Mouse (Mus musculus) thymus, adult 18-20 months (tissue): ENCODE results near the gene Galnt15.
"Not testable (repeated sequence)": the region's sequence is repeated elsewhere in the genome, so short reads cannot be mapped to it uniquely, and the experiment has no call there.

Experiments
- DNase-seq, 2 experiments: peaks; one replicate each; pipeline ENCODE4 v3.0.0; 2022; ENCODE audit warnings: mixed read lengths in 2 of 2

Galnt15 gene

DNA sequence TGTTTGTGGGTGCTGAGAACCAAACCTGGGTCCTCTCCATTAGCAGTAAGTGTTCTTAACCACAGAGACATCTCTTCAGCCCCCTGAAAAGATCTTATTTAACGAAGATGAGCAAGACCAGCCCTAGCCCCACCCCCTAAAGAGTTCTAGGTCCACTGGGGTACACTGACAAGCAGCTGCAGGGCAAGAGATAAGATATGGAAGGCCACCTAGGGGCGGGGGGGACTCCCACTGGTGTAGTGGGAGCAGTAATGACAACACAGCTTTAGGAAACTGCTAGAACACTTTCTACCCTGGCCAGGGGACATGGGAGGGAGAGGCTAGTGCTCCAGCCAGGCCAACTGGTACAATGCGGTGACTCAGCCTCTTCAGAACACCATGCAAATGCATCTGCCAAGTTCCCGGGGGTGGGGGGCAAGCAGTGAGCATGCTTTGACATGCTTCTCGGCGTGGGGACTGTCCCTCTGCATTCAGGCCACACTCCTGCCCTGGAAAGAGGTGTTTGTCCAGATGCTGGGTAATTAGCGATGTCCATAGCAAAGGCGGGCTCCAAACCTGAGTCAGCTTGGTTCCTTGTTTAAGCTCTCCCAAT, 9.0 kb downstream of the Galnt15 start:
- no peak for DNase-seq

DNA sequence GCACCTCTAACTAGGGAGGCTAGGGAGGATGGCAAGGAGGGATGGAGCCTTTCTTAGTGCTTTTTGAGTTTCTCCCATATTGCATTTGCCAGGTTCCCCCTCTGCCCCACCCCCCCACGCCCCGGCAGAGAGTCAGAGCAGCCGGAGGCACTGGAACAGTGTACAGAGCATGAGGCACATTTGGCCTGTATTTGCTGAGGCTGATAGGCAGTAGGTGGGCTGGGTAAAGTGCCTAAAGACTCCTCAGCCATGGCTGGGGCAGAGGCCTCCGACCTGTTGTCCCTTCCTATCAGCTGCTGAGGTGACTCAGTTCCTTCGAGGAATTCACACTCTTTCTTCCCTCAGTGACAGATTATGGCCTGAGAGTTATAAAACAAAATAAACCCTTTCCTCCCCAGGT, 13.3 kb downstream of the Galnt15 start:
- DNase-seq = no peak

DNA sequence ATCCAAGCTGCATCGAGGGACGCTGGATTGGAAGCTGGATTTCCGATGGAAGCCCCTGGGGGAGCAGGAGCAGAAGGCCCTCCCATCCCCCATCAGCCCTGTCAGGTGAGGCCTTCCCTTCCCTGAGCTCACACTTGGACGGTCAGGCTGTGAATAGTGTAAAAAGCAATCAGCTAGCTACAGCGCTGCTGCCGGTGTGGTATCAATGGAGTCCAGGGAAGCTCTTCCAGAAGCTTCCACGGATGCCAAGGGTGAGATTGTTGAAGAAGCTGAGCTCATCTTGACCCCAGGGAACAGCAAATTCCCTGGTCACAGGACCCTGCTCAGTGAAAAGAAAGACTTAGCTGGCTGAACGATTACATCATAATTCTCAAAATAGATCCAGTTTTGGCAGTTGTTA, 17.6 kb downstream of the Galnt15 start:
- no peak for DNase-seq

DNA sequence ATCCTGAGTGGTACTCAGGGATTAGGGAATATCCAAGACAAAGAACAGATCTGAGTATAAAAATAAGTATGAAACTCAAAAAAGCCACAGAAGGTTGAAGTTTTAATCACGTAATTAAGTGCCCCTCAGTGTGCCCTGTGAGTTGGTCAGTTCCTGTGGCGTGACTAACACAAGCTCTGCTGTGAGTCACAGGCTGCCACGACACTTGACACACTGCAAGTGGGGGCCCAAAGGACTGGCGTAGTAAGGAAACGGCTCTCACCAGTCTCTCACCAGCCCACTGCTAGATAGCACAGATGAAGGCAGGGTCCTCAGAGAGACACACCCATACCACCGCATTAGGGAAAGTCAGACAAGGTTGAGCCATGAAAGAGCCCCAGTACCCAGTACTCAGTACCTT, 21.4 kb downstream of the Galnt15 start:
- no peak for DNase-seq

DNA sequence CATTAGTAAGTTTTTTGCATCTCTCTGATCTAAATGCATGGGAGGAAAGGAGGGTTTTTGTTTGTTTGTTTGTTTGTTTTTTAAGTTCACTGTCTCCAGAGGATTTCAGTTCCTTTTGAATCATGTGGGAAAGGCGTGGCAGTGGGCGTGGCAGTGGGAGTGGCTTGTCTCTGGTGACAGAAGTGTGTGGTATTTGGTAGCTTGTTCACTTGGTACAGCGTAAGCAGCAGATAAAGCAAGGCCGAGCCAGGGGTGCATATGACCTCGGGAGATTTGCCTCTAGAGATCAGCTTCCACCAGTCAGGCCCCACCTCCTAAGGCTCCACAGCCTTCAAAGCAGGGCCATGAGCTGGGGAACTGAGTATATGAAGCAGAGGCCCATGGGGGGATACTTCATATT, 25.1 kb downstream of the Galnt15 start:
- no peak for DNase-seq

DNA sequence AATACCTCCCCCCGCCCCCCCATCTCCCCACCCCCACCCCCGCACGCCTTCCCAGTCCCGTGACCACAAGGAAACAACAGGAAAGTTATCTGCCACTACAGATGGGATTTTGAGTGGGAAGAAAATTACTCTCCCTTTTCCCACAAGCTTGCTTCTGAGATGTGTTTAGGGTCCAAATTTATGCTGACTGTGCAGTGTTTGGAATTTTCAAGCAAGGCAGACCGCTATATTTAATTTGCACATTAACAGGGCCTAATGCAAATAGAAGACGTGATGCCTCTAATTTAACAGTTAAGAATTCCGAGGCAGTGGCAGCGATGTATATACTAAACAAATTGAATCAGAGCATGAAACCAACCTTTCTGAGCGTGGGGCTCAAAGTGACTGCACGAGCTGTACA, 26.0 kb downstream of the Galnt15 start:
- DNase-seq = no peak

DNA sequence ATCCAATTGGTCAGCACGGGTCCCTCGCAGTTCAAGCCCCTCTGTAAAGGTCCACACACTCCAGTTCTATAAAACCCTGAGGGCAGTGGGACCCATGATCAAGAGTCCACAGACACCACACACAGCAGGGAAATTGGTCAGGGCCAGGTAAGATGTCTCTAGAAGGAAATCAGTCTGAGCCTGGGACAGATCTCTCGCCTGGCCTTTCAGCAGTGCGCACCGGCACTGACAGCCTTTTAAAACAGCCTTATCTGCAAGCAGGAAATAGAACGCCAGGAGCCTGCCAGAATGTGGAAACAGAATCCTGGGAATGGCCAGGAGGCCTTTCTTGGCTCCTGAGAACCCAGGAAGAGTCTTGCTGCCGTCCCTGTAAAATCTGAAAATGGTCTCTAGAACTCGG, 27.0 kb downstream of the Galnt15 start:
- no peak for DNase-seq

DNA sequence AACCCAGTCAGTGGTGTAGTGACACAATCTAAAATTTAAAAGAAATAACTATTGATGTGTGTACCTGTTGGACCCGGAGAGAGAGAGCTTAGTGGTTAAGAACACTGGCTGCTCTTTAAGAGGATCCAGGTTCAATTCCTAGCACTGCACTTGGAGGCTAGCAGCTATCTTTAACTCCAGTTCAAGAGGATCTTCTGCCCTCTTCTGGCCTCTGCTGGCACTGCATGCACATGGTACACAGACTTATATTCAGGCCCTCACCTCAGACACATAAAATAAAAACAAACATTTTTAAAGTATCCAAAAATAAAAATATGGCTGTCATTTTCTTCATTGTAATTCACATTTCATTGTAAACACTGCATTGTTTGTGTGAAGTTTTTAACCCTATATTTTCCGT, 27.9 kb downstream of the Galnt15 start:
- no peak for DNase-seq

DNA sequence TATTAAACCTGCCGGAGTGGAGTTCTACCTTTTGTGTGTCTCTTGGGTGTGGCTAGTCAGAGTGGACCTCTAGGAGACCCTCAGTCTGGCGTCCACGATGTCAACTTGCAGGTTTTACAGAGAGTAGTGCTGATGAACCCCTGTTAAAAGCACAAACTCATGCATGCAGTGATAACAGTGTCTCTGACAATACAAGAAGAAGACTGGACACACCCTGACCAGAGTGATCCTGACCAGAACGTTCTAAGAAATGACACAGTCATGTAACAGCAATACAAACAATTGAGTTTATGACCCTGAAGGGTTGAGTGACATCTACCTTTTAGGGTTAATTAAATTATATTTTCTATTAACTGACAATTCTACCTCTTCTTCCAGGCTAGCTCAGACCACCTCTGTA, 28.9 kb downstream of the Galnt15 start:
- DNase-seq = no peak

DNA sequence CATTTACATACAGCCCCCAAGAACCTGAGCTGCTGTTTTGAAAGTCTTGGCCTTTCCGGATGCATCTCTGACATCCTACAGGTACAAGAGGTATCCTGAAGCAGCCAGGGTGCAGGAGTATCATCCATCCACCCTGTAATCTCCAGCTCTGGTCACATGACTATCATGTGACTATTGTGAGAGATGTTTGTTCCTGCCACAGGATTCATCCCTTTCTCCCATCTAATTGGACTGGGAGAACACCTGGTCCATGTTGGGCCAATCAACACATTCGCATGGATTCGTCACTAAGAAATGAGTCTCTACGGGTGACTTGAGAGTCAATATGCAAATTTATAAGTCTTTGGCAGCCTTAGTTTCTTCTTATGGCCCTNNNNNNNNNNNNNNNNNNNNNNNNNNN, 32.6 kb downstream of the Galnt15 start:
- no peak for DNase-seq

DNA sequence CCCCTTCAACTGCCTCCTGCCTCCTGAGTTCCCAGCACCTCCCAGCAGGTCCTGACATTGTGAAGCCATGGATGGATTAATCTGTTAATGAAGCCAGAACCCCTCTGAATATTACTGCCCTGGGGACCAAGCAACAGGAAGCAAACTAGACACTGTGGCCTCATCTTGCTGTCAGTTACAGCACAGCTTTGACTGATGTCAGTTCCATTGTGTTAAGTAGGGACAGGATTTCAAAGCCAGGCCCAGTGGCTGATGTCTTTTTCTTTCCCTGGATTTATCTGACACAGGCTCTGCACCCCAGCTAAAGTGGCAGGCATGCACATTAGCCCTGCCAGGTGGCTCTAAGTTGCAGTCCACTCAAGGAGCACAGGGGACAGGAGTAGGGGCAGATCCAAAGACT, 44.0 kb downstream of the Galnt15 start:
- no peak for DNase-seq

DNA sequence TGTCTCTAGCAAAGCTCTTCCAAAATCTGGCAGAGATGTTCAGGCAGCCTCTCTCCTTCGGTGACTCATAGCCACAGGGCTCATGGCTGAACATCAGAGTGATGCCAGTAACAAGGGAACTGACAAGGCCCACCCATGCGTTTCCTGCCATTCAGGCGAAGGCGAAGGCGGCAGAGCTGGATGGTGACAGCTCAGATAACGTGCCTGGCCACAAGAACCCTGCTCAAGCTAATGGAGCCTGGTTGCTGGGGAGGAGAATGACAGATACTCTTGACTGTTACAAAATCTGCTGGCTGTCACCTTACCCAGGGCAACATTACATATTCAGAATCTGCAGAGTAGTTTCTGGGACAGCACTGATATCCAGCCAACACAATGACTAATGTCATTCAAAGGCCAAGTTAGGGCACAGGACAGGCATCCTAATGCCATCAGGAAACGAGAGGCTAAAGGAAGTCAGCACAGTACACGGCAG, 44.5 kb downstream of the Galnt15 start:
- no peak for DNase-seq

DNA sequence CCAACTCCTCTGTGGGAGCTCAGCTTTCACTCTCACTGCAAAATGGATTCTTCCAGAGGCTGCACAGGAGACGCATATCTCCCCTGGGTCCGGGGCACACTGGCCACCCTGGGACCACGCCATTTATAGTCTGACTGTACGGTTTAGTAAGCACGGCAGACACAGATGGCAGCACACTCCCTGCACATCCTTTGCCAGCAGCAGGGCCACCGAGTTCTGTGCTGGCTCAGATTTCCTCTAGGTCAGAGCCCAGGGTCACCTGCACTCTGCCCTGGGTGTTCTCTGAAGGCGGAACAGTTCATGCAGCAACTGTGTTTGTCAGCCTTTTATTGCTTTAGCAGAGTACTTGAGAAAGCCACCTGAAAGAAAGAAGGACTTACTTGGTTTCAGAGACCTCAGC, 45.1 kb downstream of the Galnt15 start:
- no peak for DNase-seq

DNA sequence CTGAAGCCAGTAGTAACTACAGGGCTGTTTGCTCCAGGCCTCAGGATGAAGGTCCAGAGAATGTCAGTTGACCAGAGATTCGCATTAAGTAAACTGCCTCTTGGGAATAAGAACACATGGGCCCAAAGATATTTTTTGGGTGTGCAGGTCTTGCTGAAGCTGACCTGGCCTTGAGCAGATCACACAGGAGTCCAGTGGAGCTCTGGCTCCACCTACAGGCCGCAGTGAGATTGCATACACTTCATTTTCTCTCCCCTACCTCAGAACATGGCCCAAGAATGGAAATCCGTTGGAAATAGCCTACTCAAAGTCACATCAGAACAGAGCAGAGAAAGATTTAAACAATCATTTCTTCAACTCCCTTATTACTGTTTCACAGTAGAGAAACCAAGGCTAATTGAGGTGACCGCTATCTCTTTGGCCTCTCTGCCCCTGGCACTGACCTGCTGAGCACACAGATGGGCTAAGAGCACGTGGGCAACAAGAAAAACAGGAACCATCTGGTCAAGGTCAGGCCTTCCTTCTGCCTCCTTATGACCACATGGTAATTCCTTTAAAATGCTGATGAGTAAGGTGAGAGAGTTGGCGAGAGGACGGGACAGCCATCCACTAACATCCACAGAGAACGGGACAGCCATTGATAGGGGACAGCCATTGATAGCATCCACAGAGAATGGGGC, 48.2 kb downstream of the Galnt15 start:
- DNase-seq = no peak

DNA sequence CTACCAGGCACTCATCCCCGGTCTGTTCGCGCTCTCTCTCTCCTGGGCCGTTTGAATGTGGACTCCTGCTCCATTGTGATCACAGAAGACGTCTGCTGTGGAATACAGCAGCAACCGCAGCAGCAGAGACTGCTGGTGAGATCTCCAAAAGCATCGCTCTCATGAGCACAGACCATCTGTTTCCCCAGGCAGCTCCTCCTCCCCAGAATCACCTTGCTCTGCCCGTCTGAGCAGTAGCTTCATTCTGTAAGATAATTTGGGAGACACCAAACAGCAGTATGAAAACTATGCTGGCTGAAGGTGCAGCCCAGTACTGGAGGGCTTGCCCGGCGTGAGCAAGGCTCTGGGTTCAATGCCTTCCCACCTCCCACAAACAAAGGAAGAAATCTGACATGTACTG, 52.2 kb downstream of the Galnt15 start:
- DNase-seq = no peak

DNA sequence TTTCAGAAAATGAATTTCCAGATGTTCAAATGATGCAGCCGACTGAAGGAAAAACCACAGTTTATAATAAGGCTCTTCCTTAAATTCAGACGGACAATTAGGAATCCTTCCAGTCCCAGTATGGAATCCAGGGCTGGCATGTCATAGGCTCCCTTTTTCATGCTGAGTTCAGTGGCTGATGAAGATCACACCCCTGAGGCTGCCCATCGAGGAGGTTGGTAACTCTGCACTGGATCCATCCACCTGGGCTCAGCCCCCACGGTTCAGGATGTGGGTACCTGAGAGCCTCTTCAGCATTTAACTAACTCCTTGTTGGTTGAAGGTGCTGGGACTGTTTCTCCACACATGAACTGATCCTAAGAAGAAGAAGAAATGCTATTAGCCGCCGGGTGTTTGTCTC, 54.1 kb downstream of the Galnt15 start:
- DNase-seq = no peak

DNA sequence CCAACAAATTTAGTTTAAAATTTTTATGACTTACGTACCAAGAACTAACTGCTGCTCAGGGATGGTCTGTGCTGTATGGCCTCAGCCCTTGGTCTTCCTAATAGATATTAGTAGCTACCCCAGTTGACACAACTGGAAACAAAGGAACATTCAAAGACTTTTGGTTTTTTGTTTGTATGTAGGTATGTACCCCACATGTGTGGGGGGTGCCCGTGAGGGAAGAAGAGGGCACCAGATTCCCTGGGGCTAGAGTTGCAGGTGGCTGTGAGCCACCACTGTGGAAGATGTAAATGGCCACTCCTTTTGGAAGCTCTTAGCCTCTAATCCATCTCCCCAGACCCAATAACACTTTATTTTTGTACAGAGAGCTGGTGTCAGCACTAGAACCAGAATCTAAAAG, 54.7 kb downstream of the Galnt15 start:
- no peak for DNase-seq

DNA sequence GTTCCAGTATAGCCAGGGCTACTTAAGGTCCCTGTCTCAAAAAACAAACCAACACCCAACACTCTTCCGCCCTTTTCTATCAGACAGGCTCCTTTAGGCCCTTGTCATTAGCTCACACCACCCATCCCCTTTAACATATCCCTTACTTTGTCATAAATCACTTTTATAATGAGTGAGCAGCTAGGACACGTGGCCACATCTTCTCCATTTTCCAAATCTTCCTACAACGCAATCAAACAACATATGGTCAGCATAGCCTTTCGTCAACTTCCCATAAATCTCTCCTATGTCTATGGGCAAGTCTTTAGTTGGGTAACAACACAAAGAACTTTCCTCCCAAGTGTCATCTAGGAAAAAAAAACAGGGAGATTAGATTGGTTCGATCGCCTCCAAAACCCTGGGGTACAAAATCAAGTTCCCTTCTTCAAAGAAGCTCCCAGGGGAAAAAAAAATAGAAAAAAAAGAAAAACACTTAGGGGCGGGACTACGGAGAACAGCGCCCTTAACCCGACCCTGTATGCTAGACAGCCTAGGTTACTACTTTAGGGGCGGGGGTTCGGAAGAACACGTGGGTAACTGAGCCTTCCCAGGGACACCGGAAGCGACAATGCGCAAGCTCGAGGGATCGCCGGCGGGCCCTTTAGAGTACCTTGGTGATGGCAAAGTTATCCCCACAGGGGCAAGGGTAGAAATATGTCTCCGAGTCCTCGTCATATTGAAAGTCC, 56.1 kb downstream of the Galnt15 start, which contains the start of gene Oxnad1:
Gene Oxnad1, plus strand, starts transcription at position 614 of the 725 bp plus-strand sequence.
- peak; percentile 79 to 89 for DNase-seq

DNA sequence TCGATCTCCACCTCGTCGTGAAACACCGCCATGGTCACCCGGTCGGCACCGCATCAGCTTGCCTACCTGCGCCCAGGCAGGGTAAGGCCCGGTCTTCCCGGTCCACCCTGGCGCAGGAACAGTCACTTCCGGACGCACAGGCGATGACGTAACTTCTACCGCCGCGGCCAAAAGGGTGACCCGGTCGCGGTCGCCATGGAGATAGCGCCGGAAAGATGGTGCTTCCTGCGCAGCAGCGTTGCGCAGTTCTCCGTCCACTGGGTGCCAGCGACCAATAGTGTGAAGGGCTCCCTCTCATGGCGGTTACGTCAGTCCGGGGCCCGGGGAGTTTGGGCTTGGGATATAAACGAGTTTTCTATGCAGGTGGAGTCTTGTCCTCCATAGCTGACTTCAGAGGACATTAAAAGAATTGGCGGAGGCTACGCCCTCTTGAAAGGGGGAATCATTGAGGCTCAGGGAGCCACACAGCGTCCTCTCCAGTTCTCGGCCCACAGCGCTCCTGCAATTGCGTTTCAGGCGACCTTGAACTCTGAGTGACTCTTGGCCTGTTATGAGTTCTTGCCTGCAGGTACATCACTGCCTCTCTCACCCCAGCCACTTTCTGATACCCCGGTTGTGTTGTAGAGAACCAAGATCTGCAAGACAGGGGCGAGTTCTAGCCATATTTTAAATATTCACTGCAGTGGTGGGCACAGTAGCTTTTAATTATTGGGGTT, 56.9 kb downstream of the Galnt15 start, which contains the start of gene Dph3:
Gene Dph3, minus strand, starts transcription at position 244 of the 716 bp plus-strand sequence.
- peak; percentile 94 to 97 for DNase-seq

DNA sequence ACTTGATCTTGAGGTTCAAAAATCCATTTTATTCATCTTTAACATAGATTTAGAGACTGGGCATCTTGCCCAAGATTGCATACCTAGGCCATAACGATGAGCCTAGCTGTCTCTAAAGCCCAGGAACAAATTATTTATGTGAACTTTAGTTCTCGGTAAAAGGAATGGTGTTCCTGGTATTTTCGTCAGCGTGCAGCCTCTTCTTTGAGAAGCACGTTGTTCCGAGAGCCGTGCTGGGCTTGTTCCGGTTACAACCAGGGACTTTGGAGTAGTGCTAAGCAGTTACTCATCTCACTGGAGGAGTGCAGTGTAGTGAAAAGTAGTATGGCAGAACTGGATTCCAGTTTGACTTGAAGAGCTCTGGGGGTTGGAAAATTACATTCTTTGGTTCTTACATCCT, 57.4 kb downstream of the Galnt15 start:
- no peak for DNase-seq

DNA sequence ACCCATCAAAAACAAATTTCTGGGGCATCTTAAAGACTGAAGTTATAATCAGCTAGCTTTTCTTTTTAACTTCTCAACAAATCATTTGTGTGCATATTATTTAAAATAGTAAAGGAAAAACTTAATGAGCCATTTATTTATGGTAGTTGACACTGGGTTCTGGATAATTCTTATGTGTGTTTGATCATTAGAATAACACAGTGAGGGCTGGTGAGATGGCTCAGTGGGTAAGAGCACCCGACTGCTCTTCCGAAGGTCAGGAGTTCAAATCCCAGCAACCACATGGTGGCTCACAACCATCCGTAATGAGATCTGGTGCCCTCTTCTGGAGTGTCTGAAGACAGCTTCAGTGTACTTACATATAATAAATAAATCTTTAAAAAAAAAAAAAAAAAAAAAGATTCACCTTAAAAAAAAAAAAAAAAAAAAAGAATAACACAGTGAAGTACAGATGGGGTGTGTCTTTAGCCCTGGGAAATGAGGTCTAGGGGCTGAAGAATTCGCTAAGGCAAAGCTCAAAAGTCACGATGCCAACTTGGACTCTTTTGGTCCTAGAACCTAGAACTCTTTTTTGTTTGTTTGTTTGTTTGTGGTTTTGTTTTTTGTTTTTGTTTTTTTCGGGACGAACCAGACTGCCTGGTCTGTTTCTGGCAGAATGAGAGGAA, 58.9 kb downstream of the Galnt15 start:
- DNase-seq = not testable (repeated sequence)

DNA sequence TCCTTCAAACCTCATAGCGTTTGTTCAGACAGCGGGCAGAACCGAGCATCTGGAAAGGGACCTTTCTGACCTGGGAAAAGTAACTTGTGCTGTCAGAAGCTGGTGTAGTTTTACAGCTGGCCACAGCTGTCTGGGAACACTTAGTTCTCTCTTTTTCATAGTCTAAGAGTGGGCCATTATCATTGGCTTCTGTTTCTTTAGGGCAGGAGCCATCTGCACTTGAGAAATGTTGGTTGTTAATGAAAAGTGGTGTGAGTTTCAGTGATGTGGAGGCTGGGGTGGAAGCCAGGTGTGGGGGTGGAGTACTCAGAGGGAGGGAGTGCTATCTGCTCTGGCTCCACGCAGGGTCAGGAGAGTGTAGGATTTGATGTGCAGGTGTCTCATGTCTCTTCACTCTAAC, 62.3 kb downstream of the Galnt15 start:
- DNase-seq = no peak

DNA sequence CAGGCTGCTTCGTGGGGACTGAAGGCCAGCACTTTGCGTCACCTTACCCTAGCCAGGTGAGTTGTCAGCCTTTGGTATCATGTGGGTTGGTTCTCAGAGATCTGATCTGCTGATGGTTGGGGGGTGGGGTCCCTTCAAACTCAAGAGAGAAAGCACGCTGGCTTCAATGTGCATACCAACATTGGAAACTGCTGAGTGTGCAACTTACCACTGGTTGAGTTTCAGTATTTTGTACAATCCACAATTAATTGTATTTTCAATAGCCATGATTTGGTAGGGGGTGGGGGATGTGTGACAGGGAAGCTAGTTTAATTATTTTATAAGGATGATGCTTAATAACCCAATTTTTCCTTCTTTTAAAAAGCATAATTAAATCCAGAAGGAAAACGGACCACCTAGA, 62.9 kb downstream of the Galnt15 start:
- no peak for DNase-seq
